Mouse (Mus musculus): ENCODE measurements at regions not wholly inside any gene's neighbourhood (a gene's known extent, or its start where the extent isn't known, plus 50 kb on each side); places are given as distances from the start of the nearest gene placed in this dataset.

GRCm38 (mm10) chr9:33856169-33856568 lies 629.5 kb upstream of the Kirrel3 start:
- intact Hi-C loops (cut with DNase I), result loop anchor here (5.0 to 10.0 kb wide), 2 partner anchors 79 to 1161 kb away; no protein-coding TSS in a partner anchor

GRCm38 (mm10) chr9:33858511-33858910 lies 627.2 kb upstream of the Kirrel3 start:
- no peak overlapping the region for H3K27ac ChIP-seq
- TF ChIP-seq CTCF (IDR thresholded peaks at IDR 0.05), result no peak
- TF ChIP-seq POLR2A (IDR thresholded peaks at IDR 0.05; ENCODE audit: insufficient read depth, low read depth, low read length), result no peak
- no peak for TF ChIP-seq EP300 (IDR thresholded peaks at IDR 0.05; ENCODE audit: insufficient read depth, low read depth, low read length)
- no peak overlapping the region for H3K9ac ChIP-seq (ENCODE audit: low read depth, low read length)
- no peaks in the 10 kb centered on the region for H3K4me1 ChIP-seq (ENCODE audit: control insufficient read depth, insufficient read depth, low read length)
- intact Hi-C loops (cut with DNase I), result loop anchor here (5.0 to 10.0 kb wide), 2 partner anchors 76 to 1159 kb away; no protein-coding TSS in a partner anchor
- no peak overlapping the region for H3K4me3 ChIP-seq
- no peaks in the 10 kb centered on the region for H3K79me2 ChIP-seq (replicated peaks; ENCODE audit: control insufficient read depth, insufficient read depth, low read length)
- H3K27me3 ChIP-seq (ENCODE audit: control insufficient read depth, insufficient read depth, low read length), result no peaks in the 10 kb centered on the region
- WGBS, result 30% methylated on average over 5 of the region's 5 CpGs
- peak in 1 of 2 experiments; percentile 2 for DNase-seq
- no peaks in the 10 kb centered on the region for H3K36me3 ChIP-seq (ENCODE audit: control insufficient read depth, insufficient read depth, low read length)

More at GRCm38 (mm10) chr9:33856169-33856568, 629.5 kb upstream of the Kirrel3 start:
- WGBS, result 38% methylated on average over 2 of the region's 2 CpGs
- H3K79me2 ChIP-seq (replicated peaks; ENCODE audit: control insufficient read depth, insufficient read depth, low read length), result no peaks in the 10 kb centered on the region
- no peak overlapping the region for H3K4me3 ChIP-seq
- TF ChIP-seq EP300 (IDR thresholded peaks at IDR 0.05; ENCODE audit: insufficient read depth, low read depth, low read length) (no peak), CTCF (IDR thresholded peaks at IDR 0.05) (peak; percentile 65), POLR2A (IDR thresholded peaks at IDR 0.05; ENCODE audit: insufficient read depth, low read depth, low read length) (no peak)
- H3K27me3 ChIP-seq (ENCODE audit: control insufficient read depth, insufficient read depth, low read length), result no peaks in the 10 kb centered on the region
- H3K36me3 ChIP-seq (ENCODE audit: control insufficient read depth, insufficient read depth, low read length), result no peaks in the 10 kb centered on the region
- no peak overlapping the region for H3K27ac ChIP-seq
- DNase-seq, result peak; percentile 5 to 30
- no peak overlapping the region for H3K9ac ChIP-seq (ENCODE audit: low read depth, low read length)
- H3K4me1 ChIP-seq (ENCODE audit: control insufficient read depth, insufficient read depth, low read length), result no peaks in the 10 kb centered on the region

GRCm38 (mm10) chr9:33868666-33869065 lies 617.0 kb upstream of the Kirrel3 start:
- 67% methylated on average over 5 of the region's 5 CpGs for WGBS
- H3K27ac ChIP-seq, result no peak overlapping the region

GRCm38 (mm10) chr9:33887279-33887678 lies 598.4 kb upstream of the Kirrel3 start:
- Histone ChIP-seq H3K9ac (ENCODE audit: low read depth, low read length) (no peak overlapping the region), H3K36me3 (ENCODE audit: control insufficient read depth, insufficient read depth, low read length) (no peaks in the 10 kb centered on the region), H3K4me1 (ENCODE audit: control insufficient read depth, insufficient read depth, low read length) (no peaks in the 10 kb centered on the region), H3K4me3 (no peak overlapping the region), H3K27me3 (ENCODE audit: control insufficient read depth, insufficient read depth, low read length) (no peaks in the 10 kb centered on the region), H3K27ac (no peak overlapping the region), H3K79me2 (replicated peaks; ENCODE audit: control insufficient read depth, insufficient read depth, low read length) (no peaks in the 10 kb centered on the region)
- TF ChIP-seq EP300 (IDR thresholded peaks at IDR 0.05; ENCODE audit: insufficient read depth, low read depth, low read length) (no peak), CTCF (IDR thresholded peaks at IDR 0.05) (no peak), POLR2A (IDR thresholded peaks at IDR 0.05; ENCODE audit: insufficient read depth, low read depth, low read length) (no peak)
- WGBS, result 69% methylated on average over 2 of the region's 2 CpGs
- DNase-seq, result no peak
- intact Hi-C loops (cut with DNase I), result no loop called here

More at GRCm38 (mm10) chr9:33868666-33869065, 617.0 kb upstream of the Kirrel3 start:
- no peaks in the 10 kb centered on the region for H3K27me3 ChIP-seq (ENCODE audit: control insufficient read depth, insufficient read depth, low read length)
- H3K4me3 ChIP-seq, result no peak overlapping the region
- intact Hi-C loops (cut with DNase I), result no loop called here
- no peaks in the 10 kb centered on the region for H3K4me1 ChIP-seq (ENCODE audit: control insufficient read depth, insufficient read depth, low read length)
- no peaks in the 10 kb centered on the region for H3K36me3 ChIP-seq (ENCODE audit: control insufficient read depth, insufficient read depth, low read length)
- H3K9ac ChIP-seq (ENCODE audit: low read depth, low read length), result no peak overlapping the region
- H3K79me2 ChIP-seq (replicated peaks; ENCODE audit: control insufficient read depth, insufficient read depth, low read length), result no peaks in the 10 kb centered on the region
- no peak for DNase-seq
- TF ChIP-seq CTCF (IDR thresholded peaks at IDR 0.05) (no peak), EP300 (IDR thresholded peaks at IDR 0.05; ENCODE audit: insufficient read depth, low read depth, low read length) (no peak), POLR2A (IDR thresholded peaks at IDR 0.05; ENCODE audit: insufficient read depth, low read depth, low read length) (no peak)

GRCm38 (mm10) chr9:33892001-33892400 lies 593.7 kb upstream of the Kirrel3 start:
- peak in 1 of 2 experiments; percentile 2 for DNase-seq
- 49% methylated on average over 3 of the region's 3 CpGs for WGBS

GRCm38 (mm10) chr9:33901313-33902076 lies 584.2 kb upstream of the Kirrel3 start:
- Histone ChIP-seq H3K4me3 (no peak overlapping the region), H3K36me3 (ENCODE audit: control insufficient read depth, insufficient read depth, low read length) (no peaks in the 10 kb centered on the region), H3K79me2 (replicated peaks; ENCODE audit: control insufficient read depth, insufficient read depth, low read length) (no peaks in the 10 kb centered on the region), H3K4me1 (ENCODE audit: control insufficient read depth, insufficient read depth, low read length) (no peaks in the 10 kb centered on the region), H3K27me3 (ENCODE audit: control insufficient read depth, insufficient read depth, low read length) (no peaks in the 10 kb centered on the region), H3K27ac (no peak overlapping the region), H3K9ac (ENCODE audit: low read depth, low read length) (no peak overlapping the region)
- intact Hi-C loops (cut with DNase I), result no loop called here
- TF ChIP-seq CTCF (IDR thresholded peaks at IDR 0.05), result no peak
- TF ChIP-seq POLR2A (IDR thresholded peaks at IDR 0.05; ENCODE audit: insufficient read depth, low read depth, low read length), result no peak
- no peak for TF ChIP-seq EP300 (IDR thresholded peaks at IDR 0.05; ENCODE audit: insufficient read depth, low read depth, low read length)
- no peak for DNase-seq
- 54% methylated on average over 10 of the region's 10 CpGs for WGBS

More at GRCm38 (mm10) chr9:33892001-33892400, 593.7 kb upstream of the Kirrel3 start:
- Histone ChIP-seq H3K27me3 (ENCODE audit: control insufficient read depth, insufficient read depth, low read length) (no peaks in the 10 kb centered on the region), H3K79me2 (replicated peaks; ENCODE audit: control insufficient read depth, insufficient read depth, low read length) (no peaks in the 10 kb centered on the region), H3K27ac (no peak overlapping the region), H3K4me1 (ENCODE audit: control insufficient read depth, insufficient read depth, low read length) (no peaks in the 10 kb centered on the region), H3K36me3 (ENCODE audit: control insufficient read depth, insufficient read depth, low read length) (no peaks in the 10 kb centered on the region), H3K9ac (ENCODE audit: low read depth, low read length) (no peak overlapping the region), H3K4me3 (no peak overlapping the region)
- no peak for TF ChIP-seq POLR2A (IDR thresholded peaks at IDR 0.05; ENCODE audit: insufficient read depth, low read depth, low read length)
- TF ChIP-seq CTCF (IDR thresholded peaks at IDR 0.05), result no peak
- no peak for TF ChIP-seq EP300 (IDR thresholded peaks at IDR 0.05; ENCODE audit: insufficient read depth, low read depth, low read length)
- intact Hi-C loops (cut with DNase I), result no loop called here

All from heart, adult 2 months (tissue).